Mouse (Mus musculus) bone marrow, adult 2 months (tissue): ENCODE measurements around the gene Grip1. TPM values are rescaled to one million over a fixed set of nuclear protein-coding genes. Genes with fewer than 3 reads are reported as not detected.

Experiments
- H3K27ac ChIP-seq: fragments of 200-500 bp; 2 replicates; pipeline ENCODE4 v1.5.1; 2012; ENCODE audit warnings: low read depth, mild to moderate bottlenecking, control low read depth, inconsistent platforms, low read length; ENCODE audit not compliant: control insufficient read depth, poor library complexity, insufficient read depth
- H3K4me1 ChIP-seq: fragments of 200-500 bp; 2 replicates; pipeline ENCODE4 v1.6.1; 2011; ENCODE audit warnings: low read length; ENCODE audit not compliant: control insufficient read depth, insufficient read depth
- H3K4me3 ChIP-seq: fragments of 200-500 bp; replicated peaks from 2 replicates; pipeline ENCODE3; 2011; ENCODE audit warnings: mild to moderate bottlenecking, low read depth, low read length, control low read depth; ENCODE audit not compliant: control insufficient read depth
- CTCF ChIP-seq: fragments of 200-500 bp; IDR thresholded peaks from 2 replicates; pipeline ENCODE4 v1.5.1; 2011; ENCODE audit warnings: low read length, control low read depth; ENCODE audit not compliant: control insufficient read depth, insufficient read depth
- POLR2A ChIP-seq: fragments of 200-500 bp; IDR thresholded peaks from 2 replicates; pipeline ENCODE4 v1.6.1; 2011; ENCODE audit warnings: low read depth, mild to moderate bottlenecking, control low read depth, low read length, borderline replicate concordance; ENCODE audit not compliant: control insufficient read depth
- WGBS: fragments of 180-500 bp; shearing (Covaris S2); methylation state at CpG from one replicate; pipeline ENCODE4 v1.1.7; 2018; 5-methylcytosine and 5-hydroxymethylcytosine counted together
- polyA plus RNA-seq: library from polyadenylated mRNA; stranded (reverse); fragments of >200 nt; gene quantifications from 2 replicates; pipeline ENCODE4 v1.2.4, GENCODE M21; 2011; ENCODE audit warnings: low replicate concordance; ENCODE audit not compliant: missing spikeins, insufficient read depth, insufficient read length

Grip1 gene
- polyA plus RNA-seq, 1 experiment = not detected

DNA sequence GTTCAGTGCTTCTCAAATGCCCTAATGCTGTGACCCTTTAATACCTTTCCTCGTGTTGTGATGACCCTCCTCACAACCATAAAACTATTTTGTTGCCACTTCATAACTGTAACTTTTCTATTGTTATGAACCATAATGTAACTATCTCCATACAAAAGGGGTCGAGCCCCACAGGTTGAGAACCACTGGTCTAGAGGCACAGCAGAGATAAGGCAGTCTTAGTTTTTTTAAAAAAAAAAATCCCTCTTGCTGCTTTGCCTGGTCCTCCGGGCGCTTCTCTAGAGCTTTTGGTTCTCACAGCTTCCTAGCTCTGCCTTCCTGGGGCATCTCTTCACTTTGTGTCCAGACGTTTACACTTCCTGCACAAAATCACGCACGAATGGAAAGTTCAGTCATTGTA lies 155.4 kb downstream of the Grip1 start:
- TF ChIP-seq POLR2A = no peak
- no peak for TF ChIP-seq CTCF
- Histone ChIP-seq H3K4me1 (no peaks in the 10 kb centered on the region), H3K27ac (no peak overlapping the region), H3K4me3 (no peak overlapping the region)
- 76% methylated on average over 7 of the region's 7 CpGs for WGBS

DNA sequence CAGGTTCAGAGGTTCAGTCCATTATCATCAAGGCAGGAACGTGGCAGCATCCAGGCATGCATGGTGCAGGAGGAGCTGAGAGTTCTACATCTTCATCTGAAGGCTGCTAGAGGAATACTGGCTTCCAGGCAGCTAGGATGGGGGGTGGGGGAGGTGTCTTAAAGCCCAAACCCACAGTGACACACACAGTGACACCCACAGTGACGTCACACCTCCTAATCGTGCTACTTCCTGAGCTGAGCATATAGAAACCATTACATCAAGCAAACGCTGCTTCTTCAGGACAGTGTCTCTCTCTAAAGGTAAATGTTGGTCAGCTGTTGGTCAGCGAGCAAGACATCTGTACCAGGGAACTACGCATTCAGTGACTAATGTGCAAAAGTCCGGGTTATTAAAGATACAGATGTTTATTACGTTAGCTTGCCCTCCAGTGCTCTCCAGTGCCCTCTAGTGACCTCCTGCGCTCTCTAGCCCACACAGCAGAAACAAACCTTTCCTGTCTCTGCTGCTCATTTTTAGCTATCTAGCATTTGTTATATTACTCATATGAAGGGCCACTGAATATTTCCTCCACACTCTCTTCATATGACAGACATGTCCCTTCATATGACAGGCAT lies 156.8 kb downstream of the Grip1 start:
- Histone ChIP-seq H3K4me1 (no peaks in the 10 kb centered on the region), H3K27ac (no peak overlapping the region), H3K4me3 (no peak overlapping the region)
- WGBS = 22% methylated on average over 9 of the region's 9 CpGs
- TF ChIP-seq POLR2A (no peak), CTCF (peak; percentile 51)

DNA sequence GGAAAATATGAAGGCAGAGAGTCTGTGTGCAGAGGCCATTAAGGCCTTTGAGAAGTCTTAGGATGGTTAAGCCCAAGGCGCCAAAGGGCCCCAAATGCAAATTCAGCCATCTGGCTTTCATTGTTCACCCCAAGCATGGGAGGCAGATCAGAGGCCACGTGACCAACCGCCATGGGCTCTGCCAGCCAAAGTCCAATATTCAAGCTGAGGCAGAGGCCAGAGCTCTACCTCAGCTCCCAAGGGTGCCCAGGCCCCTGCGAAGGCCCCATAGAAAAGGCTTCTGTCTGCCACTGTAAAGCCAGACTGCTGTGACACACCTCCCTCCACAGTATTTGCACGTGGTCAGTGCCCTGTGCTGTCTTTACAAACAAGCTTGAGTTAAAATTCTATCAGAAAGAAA lies 158.4 kb downstream of the Grip1 start:
- no peak overlapping the region for H3K4me3 ChIP-seq
- H3K4me1 ChIP-seq = peaks cover 2% of the 10 kb centered on the region
- H3K27ac ChIP-seq = no peak overlapping the region
- TF ChIP-seq CTCF = no peak
- TF ChIP-seq POLR2A = no peak
- 80% methylated on average over 5 of the region's 5 CpGs for WGBS

DNA sequence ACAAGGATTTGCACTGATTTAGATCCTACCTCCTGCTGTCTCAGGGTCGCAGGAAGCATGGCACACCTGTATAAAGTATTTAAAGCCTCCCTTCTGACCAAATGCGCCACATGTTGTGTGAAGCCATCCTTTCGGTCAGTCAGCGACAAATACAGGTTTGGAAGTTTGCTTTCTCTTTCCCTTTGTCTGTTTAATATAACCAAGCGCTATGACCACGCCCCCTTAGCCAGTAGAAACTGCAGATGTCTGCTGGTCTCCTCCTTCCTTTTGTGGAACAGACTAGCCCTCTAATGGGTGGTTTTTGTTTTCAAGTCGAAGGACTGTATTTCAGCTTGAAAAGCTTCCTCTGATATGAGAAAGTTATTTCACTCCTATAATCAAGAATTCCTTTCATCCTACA lies 161.1 kb downstream of the Grip1 start:
- peaks cover 2% of the 10 kb centered on the region for H3K4me1 ChIP-seq
- 27% methylated on average over 7 of the region's 7 CpGs for WGBS

DNA sequence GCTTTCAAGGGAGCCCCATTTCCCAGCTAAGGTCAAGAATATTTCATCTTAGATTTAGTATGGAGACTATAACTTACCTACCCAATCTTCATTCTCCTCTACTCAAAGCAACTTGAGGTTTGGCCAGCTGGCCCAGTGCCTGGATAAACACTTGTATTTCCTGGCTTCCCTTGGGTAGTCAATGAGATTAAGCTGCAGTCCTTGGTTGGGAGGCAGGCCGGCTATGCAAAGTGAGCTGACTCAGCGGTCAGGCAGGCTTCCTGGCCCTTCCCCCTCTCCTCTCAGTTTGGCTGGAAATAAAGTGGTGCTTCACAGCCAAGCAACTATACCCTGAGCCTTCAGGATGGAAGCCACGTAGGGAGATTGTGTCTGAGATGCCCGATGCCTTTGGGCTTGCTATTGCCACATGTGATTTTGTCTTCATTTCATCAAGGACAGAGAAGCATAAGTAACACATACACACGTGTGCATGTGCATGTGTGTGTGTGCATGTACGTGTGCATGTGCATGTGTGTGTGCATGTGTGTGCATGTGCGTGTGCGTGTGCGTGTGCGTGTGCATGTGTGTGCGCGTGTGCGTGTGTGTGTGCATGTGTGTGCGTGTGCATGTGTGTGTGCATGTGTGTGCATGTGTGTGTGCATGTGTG lies 161.7 kb downstream of the Grip1 start:
- 66% methylated on average over 14 of the region's 14 CpGs for WGBS
- TF ChIP-seq POLR2A = no peak
- no peak for TF ChIP-seq CTCF
- Histone ChIP-seq H3K27ac (no peak overlapping the region), H3K4me3 (no peak overlapping the region), H3K4me1 (peaks cover 2% of the 10 kb centered on the region)

More for the DNA sequence above, 161.1 kb downstream of the Grip1 start:
- Histone ChIP-seq H3K4me3 (no peak overlapping the region), H3K27ac (no peak overlapping the region)
- TF ChIP-seq POLR2A (no peak), CTCF (no peak)

DNA sequence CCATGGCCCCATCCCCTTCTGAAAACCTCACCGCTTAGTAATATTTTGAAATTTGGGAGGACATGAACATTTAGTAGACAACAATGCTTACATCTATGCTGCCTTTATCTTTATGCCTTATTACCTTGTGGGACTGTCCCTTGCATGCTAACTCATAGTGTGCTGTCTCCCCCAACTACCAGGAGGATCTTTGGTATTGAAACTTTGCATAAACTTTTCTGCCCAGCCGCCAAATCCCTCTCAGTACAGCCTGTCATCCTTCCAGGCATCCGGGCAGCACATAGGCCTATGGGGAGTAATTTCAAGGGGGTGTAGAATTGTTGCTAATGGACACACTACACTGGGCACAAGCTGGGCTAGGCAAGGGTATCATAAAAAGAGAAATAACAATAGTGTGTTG lies 162.4 kb downstream of the Grip1 start:
- TF ChIP-seq POLR2A (no peak), CTCF (no peak)
- no peak overlapping the region for H3K27ac ChIP-seq
- 87% methylated on average over 3 of the region's 3 CpGs for WGBS
- no peak overlapping the region for H3K4me3 ChIP-seq
- peaks cover 2% of the 10 kb centered on the region for H3K4me1 ChIP-seq

DNA sequence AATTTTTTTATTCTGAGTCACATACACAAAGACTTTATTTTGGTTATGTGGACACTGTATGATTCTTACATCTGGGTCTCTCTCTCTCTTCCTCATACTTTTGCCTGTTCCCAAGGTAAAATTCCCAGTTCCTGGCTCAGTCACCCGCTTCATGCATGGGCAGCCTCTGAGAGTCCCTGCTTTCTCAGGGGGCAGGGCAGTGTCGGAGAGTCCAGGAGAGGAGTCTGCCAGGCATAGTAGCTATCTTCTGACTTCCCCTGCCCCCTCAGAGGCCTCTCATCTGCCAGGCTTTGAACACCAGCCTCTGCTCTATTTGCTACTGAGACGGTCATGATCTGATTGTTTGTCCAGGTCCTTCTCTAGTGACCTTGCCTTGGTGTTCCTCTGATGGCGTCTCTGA lies 175.0 kb downstream of the Grip1 start:
- no peak overlapping the region for H3K27ac ChIP-seq

DNA sequence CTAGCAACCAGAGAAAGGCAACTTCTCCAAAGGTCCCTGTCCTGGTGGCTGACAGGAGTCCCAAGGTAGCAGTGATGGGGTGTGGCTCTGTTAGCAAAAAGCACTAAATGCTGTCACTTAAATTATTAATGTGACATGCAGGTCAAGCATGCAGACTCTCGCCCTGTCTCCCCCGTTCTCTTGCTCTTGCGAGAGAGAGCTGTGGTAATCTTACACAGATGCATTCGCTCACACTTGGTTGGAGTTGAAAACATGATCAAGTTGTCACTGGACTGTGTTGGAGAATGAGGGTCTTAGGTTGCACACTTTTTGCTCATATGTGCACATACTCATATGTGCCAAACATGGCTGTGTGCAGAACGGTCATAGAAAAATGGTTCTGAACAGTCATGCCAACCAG lies 176.8 kb downstream of the Grip1 start:
- Histone ChIP-seq H3K27ac (no peak overlapping the region), H3K4me1 (no peaks in the 10 kb centered on the region), H3K4me3 (no peak overlapping the region)
- no peak for TF ChIP-seq POLR2A
- WGBS = 85% methylated on average over 5 of the region's 5 CpGs

More for the DNA sequence above, 175.0 kb downstream of the Grip1 start:
- H3K4me1 ChIP-seq = no peaks in the 10 kb centered on the region
- no peak for TF ChIP-seq CTCF
- no peak for TF ChIP-seq POLR2A
- no peak overlapping the region for H3K4me3 ChIP-seq
- WGBS = 79% methylated on average over 4 of the region's 4 CpGs
